Mouse (Mus musculus): ENCODE data around the gene Usp48. TPM values are rescaled to one million over a fixed set of nuclear protein-coding genes. Genes with fewer than 3 reads are reported as not detected.

The Usp48 gene
- polyA plus RNA-seq, 1 experiment = 64.1 TPM

DNA sequence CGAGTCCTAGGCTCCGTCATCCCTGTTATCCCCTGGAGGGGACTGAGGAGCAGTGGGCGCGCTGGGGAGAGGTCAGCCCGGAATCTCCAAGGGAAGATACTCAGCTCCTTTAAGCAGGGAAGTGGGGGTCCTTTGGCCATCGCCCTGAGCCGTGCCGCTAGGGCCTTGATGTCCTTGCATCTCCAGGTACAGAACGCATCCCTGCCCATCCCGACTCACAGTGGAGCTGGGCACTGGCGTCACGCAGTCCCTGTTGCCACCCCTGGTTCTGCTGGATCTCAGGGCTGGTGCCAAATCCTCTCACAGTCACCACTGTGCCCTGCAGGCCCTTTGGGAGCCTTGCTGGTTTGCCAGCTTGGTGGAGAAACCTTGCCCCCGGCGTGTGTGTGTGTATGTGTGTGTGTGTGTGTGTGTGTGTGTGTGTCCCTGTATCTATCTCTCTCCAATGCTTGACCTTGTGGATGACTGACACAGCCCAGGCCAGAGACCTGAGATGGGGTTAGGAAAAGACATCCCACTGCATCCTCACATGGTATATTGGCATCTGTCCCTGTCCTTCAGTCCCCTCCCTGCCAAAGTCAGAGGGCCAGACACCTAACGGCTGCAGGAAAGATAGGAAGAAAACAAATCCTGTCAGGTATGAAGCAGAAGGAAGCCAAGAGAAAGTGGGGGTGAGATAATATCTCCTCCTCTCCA lies 71.6 kb downstream of the Usp48 start:
- peaks cover 4% of the 10 kb centered on the region; the same call in 1 of the 2 replicates for H3K4me1 ChIP-seq (ENCODE audit: control insufficient read depth, insufficient read depth, insufficient read length)
- WGBS = 28% methylated on average over 15 of the region's 15 CpGs
- TF ChIP-seq CTCF (IDR thresholded peaks at IDR 0.05; ENCODE audit: extremely low read depth, insufficient read depth, insufficient read length, insufficient replicate concordance) (no peak), POLR2A (IDR thresholded peaks at IDR 0.05; ENCODE audit: low read depth, low read length) (no peak)
- no peak overlapping the region for H3K4me3 ChIP-seq (ENCODE audit: extremely low read depth, insufficient read depth, insufficient read length)
- no peak overlapping the region for H3K27ac ChIP-seq (ENCODE audit: insufficient read depth, low read length)
- H3K27me3 ChIP-seq (ENCODE audit: control insufficient read depth, insufficient read depth, low read length) = peaks cover 13% of the 10 kb centered on the region
- DNase-seq (ENCODE audit: low read depth in 1 of 2, low spot score in 2 of 2) = no peak
- no peaks in the 10 kb centered on the region; the same call in 1 of the 2 replicates for H3K36me3 ChIP-seq (ENCODE audit: control insufficient read depth, insufficient read depth, low read length)

GRCm38 (mm10) chr4:137665791-137666190 lies 72.2 kb downstream of the Usp48 start:
- Histone ChIP-seq H3K27ac (ENCODE audit: insufficient read depth, low read length) (no peak overlapping the region), H3K4me3 (ENCODE audit: extremely low read depth, insufficient read depth, insufficient read length) (no peak overlapping the region), H3K4me1 (ENCODE audit: control insufficient read depth, insufficient read depth, insufficient read length) (peaks cover 4% of the 10 kb centered on the region; the same call in 1 of the 2 replicates), H3K27me3 (ENCODE audit: control insufficient read depth, insufficient read depth, low read length) (peaks cover 13% of the 10 kb centered on the region), H3K36me3 (ENCODE audit: control insufficient read depth, insufficient read depth, low read length) (no peaks in the 10 kb centered on the region; the same call in 1 of the 2 replicates)
- 92% methylated on average over 5 of the region's 5 CpGs for WGBS
- TF ChIP-seq CTCF (IDR thresholded peaks at IDR 0.05; ENCODE audit: extremely low read depth, insufficient read depth, insufficient read length, insufficient replicate concordance) (no peak), POLR2A (IDR thresholded peaks at IDR 0.05; ENCODE audit: low read depth, low read length) (no peak)
- DNase-seq (ENCODE audit: low read depth in 1 of 2, low spot score in 2 of 2) = no peak

- peaks cover 13% of the 10 kb centered on the region for H3K27me3 ChIP-seq (ENCODE audit: control insufficient read depth, insufficient read depth, low read length)
Measured at GRCm38 (mm10) chr4:137666283-137666957, 72.9 kb downstream of the Usp48 start.

DNA sequence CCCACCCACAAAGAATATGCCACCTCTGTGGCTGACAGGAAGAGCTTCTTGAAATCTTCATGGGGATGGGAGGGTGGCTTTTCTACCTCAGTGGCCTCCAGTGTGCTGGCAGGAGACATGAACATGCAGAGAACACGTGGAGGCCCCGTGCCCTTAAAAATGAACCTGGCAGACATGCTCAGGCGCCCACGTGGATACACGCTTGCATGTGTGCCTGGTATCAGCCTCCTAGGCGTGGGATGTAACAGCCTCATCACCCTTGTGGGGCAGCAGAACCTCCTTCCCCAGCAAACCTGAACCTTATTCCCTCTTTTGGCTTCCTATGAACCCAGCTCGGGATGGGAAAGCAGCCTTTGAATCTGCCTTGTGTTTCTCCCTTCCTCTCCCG lies 73.4 kb downstream of the Usp48 start:
- DNase-seq (ENCODE audit: low read depth in 1 of 2, low spot score in 2 of 2) = no peak
- TF ChIP-seq POLR2A (IDR thresholded peaks at IDR 0.05; ENCODE audit: low read depth, low read length) (no peak), CTCF (IDR thresholded peaks at IDR 0.05; ENCODE audit: extremely low read depth, insufficient read depth, insufficient read length, insufficient replicate concordance) (no peak)
- Histone ChIP-seq H3K4me3 (ENCODE audit: extremely low read depth, insufficient read depth, insufficient read length) (no peak overlapping the region), H3K27me3 (ENCODE audit: control insufficient read depth, insufficient read depth, low read length) (peaks cover 13% of the 10 kb centered on the region), H3K36me3 (ENCODE audit: control insufficient read depth, insufficient read depth, low read length) (no peaks in the 10 kb centered on the region), H3K4me1 (ENCODE audit: control insufficient read depth, insufficient read depth, insufficient read length) (peaks cover 4% of the 10 kb centered on the region; the same call in 1 of the 2 replicates), H3K27ac (ENCODE audit: insufficient read depth, low read length) (no peak overlapping the region)
- 64% methylated on average over 8 of the region's 8 CpGs for WGBS

More at GRCm38 (mm10) chr4:137666283-137666957, 72.9 kb downstream of the Usp48 start:
- DNase-seq (ENCODE audit: low read depth in 1 of 2, low spot score in 2 of 2) = no peak
- Histone ChIP-seq H3K27ac (ENCODE audit: insufficient read depth, low read length) (no peak overlapping the region), H3K36me3 (ENCODE audit: control insufficient read depth, insufficient read depth, low read length) (no peaks in the 10 kb centered on the region; the same call in 1 of the 2 replicates), H3K4me1 (ENCODE audit: control insufficient read depth, insufficient read depth, insufficient read length) (peaks cover 4% of the 10 kb centered on the region; the same call in 1 of the 2 replicates), H3K4me3 (ENCODE audit: extremely low read depth, insufficient read depth, insufficient read length) (no peak overlapping the region)
- TF ChIP-seq POLR2A (IDR thresholded peaks at IDR 0.05; ENCODE audit: low read depth, low read length) = no peak
- TF ChIP-seq CTCF (IDR thresholded peaks at IDR 0.05; ENCODE audit: extremely low read depth, insufficient read depth, insufficient read length, insufficient replicate concordance) = no peak
- 87% methylated on average over 5 of the region's 5 CpGs for WGBS

GRCm38 (mm10) chr4:137667747-137668146 lies 74.2 kb downstream of the Usp48 start:
- no peak for DNase-seq (ENCODE audit: low read depth in 1 of 2, low spot score in 2 of 2)
- Histone ChIP-seq H3K36me3 (ENCODE audit: control insufficient read depth, insufficient read depth, low read length) (no peaks in the 10 kb centered on the region), H3K4me3 (ENCODE audit: extremely low read depth, insufficient read depth, insufficient read length) (no peak overlapping the region), H3K4me1 (ENCODE audit: control insufficient read depth, insufficient read depth, insufficient read length) (peaks cover 4% of the 10 kb centered on the region; the same call in 1 of the 2 replicates), H3K27ac (ENCODE audit: insufficient read depth, low read length) (no peak overlapping the region), H3K27me3 (ENCODE audit: control insufficient read depth, insufficient read depth, low read length) (peaks cover 13% of the 10 kb centered on the region)
- WGBS = 73% methylated on average over 5 of the region's 5 CpGs
- TF ChIP-seq POLR2A (IDR thresholded peaks at IDR 0.05; ENCODE audit: low read depth, low read length) (no peak), CTCF (IDR thresholded peaks at IDR 0.05; ENCODE audit: extremely low read depth, insufficient read depth, insufficient read length, insufficient replicate concordance) (no peak)

DNA sequence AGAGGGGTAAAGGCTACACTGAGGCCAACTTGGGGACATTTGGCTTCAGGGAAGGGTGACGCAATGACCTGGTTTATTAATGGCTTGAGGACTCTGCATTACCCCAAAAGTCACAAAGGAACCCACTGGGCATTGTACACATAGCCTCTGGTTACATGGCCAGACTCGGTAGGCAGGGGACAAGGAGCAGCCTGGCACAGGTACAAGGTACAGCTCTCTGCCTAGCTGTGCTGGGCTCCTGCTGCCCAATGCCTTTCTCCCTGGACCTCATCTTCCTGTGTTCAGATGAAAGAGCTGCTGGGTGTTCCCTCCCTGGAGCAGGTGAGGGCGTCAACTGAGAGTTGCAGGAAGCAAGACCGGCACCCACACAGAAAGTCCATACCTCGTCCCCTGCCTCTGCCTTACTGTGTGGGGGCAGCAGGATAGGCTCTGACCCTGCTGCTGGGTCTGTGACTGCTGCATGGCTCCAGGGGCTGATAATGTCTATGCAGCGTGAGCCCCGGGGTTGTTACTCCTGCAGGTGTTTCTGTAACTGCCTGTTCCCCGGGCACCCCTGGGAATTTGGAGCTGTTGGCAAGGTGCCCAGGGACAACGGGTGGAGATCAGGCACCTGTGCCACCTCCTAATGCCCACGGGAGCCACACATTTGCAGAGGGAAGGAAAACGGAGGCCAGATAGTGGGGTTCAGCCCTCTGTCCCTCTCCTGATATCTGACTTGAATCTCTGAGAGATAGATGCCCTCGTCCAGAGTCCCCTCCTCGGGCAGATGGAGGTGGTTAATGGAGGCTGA lies 78.4 kb downstream of the Usp48 start:
- no peaks in the 10 kb centered on the region for H3K4me1 ChIP-seq (ENCODE audit: control insufficient read depth, insufficient read depth, insufficient read length)
- WGBS = 57% methylated on average over 13 of the region's 13 CpGs
- no peak for DNase-seq (ENCODE audit: low read depth in 1 of 2, low spot score in 2 of 2)
- TF ChIP-seq POLR2A (IDR thresholded peaks at IDR 0.05; ENCODE audit: low read depth, low read length) = no peak
- no peak for TF ChIP-seq CTCF (IDR thresholded peaks at IDR 0.05; ENCODE audit: extremely low read depth, insufficient read depth, insufficient read length, insufficient replicate concordance)
- H3K4me3 ChIP-seq (ENCODE audit: extremely low read depth, insufficient read depth, insufficient read length) = no peak overlapping the region
- H3K27ac ChIP-seq (ENCODE audit: insufficient read depth, low read length) = no peak overlapping the region
- H3K36me3 ChIP-seq (ENCODE audit: control insufficient read depth, insufficient read depth, low read length) = no peaks in the 10 kb centered on the region
- H3K27me3 ChIP-seq (ENCODE audit: control insufficient read depth, insufficient read depth, low read length) = no peaks in the 10 kb centered on the region

Measured in spleen, adult 2 months (tissue).